Mouse (Mus musculus): Measurements from ENCODE around the gene Asap3. TPM values are rescaled to one million over a fixed set of nuclear protein-coding genes. Genes with fewer than 3 reads are reported as not detected.

Asap3 gene
- polyA plus RNA-seq, 1 experiment, result 3.2 TPM

DNA sequence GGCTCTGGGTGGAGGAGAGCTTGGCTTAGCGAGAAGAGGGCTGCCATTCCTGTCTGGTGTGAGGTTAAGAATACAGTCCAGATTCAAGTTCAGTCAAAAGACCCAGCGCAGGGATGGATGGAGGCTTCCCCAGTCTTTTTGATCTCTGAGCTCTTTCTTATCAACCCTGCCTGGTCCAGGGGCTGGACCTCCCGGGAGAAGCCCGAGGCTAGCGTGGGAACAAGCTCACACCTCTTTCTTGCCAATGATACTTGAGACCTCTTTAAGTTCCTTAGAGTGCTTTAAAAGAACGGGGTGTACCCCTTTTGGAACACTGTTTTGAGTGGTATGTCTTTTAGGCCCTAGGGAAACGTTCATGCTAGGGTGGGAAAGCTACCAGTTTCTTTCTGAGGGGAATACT lies 11.1 kb upstream of the Asap3 start:
- Histone ChIP-seq H3K4me3 (ENCODE audit: insufficient read depth, low read length) (no peak overlapping the region), H3K27ac (ENCODE audit: insufficient read depth, low read length) (no peak overlapping the region), H3K4me1 (ENCODE audit: control insufficient read depth, insufficient read depth, low read length) (no peaks in the 10 kb centered on the region)
- TF ChIP-seq POLR2A (IDR thresholded peaks at IDR 0.05; ENCODE audit: extremely low read depth, insufficient read depth, low read length) (no peak), CTCF (IDR thresholded peaks at IDR 0.05; ENCODE audit: extremely low read depth, insufficient read depth, low read length) (no peak)

GRCm38 (mm10) chr4:136195629-136196028 lies 10.5 kb upstream of the Asap3 start:
- TF ChIP-seq CTCF (IDR thresholded peaks at IDR 0.05; ENCODE audit: extremely low read depth, insufficient read depth, low read length) (no peak), POLR2A (IDR thresholded peaks at IDR 0.05; ENCODE audit: extremely low read depth, insufficient read depth, low read length) (no peak)
- no peaks in the 10 kb centered on the region for H3K4me1 ChIP-seq (ENCODE audit: control insufficient read depth, insufficient read depth, low read length)
- no peak overlapping the region for H3K4me3 ChIP-seq (ENCODE audit: insufficient read depth, low read length)
- H3K27ac ChIP-seq (ENCODE audit: insufficient read depth, low read length), result no peak overlapping the region

- H3K27ac ChIP-seq (ENCODE audit: insufficient read depth, low read length), result no peak overlapping the region
- no peaks in the 10 kb centered on the region for H3K4me1 ChIP-seq (ENCODE audit: control insufficient read depth, insufficient read depth, low read length)
- TF ChIP-seq POLR2A (IDR thresholded peaks at IDR 0.05; ENCODE audit: extremely low read depth, insufficient read depth, low read length) (no peak), CTCF (IDR thresholded peaks at IDR 0.05; ENCODE audit: extremely low read depth, insufficient read depth, low read length) (no peak)
- H3K4me3 ChIP-seq (ENCODE audit: insufficient read depth, low read length), result no peak overlapping the region
Measured at GRCm38 (mm10) chr4:136196201-136196600, 10.0 kb upstream of the Asap3 start.

- no peaks in the 10 kb centered on the region for H3K4me1 ChIP-seq (ENCODE audit: control insufficient read depth, insufficient read depth, low read length)
- no peak overlapping the region for H3K27ac ChIP-seq (ENCODE audit: insufficient read depth, low read length)
- no peak for TF ChIP-seq CTCF (IDR thresholded peaks at IDR 0.05; ENCODE audit: extremely low read depth, insufficient read depth, low read length)
- no peak for TF ChIP-seq POLR2A (IDR thresholded peaks at IDR 0.05; ENCODE audit: extremely low read depth, insufficient read depth, low read length)
- H3K4me3 ChIP-seq (ENCODE audit: insufficient read depth, low read length), result no peak overlapping the region
Measured at GRCm38 (mm10) chr4:136198846-136199245, 7.3 kb upstream of the Asap3 start.

GRCm38 (mm10) chr4:136199562-136200292 lies 6.4 kb upstream of the Asap3 start:
- no peaks in the 10 kb centered on the region for H3K4me1 ChIP-seq (ENCODE audit: control insufficient read depth, insufficient read depth, low read length)
- H3K4me3 ChIP-seq (ENCODE audit: insufficient read depth, low read length), result no peak overlapping the region
- no peak overlapping the region for H3K27ac ChIP-seq (ENCODE audit: insufficient read depth, low read length)
- TF ChIP-seq POLR2A (IDR thresholded peaks at IDR 0.05; ENCODE audit: extremely low read depth, insufficient read depth, low read length) (no peak), CTCF (IDR thresholded peaks at IDR 0.05; ENCODE audit: extremely low read depth, insufficient read depth, low read length) (peak; percentile 86)

- TF ChIP-seq POLR2A (IDR thresholded peaks at IDR 0.05; ENCODE audit: extremely low read depth, insufficient read depth, low read length) (no peak), CTCF (IDR thresholded peaks at IDR 0.05; ENCODE audit: extremely low read depth, insufficient read depth, low read length) (peak; percentile 77)
- Histone ChIP-seq H3K4me1 (ENCODE audit: control insufficient read depth, insufficient read depth, low read length) (no peaks in the 10 kb centered on the region), H3K27ac (ENCODE audit: insufficient read depth, low read length) (no peak overlapping the region), H3K4me3 (ENCODE audit: insufficient read depth, low read length) (no peak overlapping the region)
Measured at GRCm38 (mm10) chr4:136202509-136202908, 3.7 kb upstream of the Asap3 start.

DNA sequence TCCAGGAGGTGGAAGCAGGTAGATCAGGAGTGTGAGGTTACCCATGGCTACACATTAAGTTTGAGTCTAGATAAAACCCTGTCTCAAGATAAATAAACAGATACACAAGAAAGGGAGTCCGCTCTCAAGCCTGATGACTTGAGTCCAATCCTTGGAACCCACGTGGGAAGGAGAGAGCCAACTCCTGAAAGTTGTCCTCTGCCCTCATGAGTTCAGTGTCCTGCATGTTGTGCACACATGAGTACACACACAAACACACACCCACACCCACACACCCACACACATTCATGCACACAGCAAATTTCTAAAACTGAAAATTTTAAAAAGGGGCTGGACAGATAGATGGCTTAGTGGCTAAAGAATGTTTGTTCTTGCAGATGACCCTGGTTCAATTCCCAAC lies 1.4 kb upstream of the Asap3 start:
- H3K4me1 ChIP-seq (ENCODE audit: control insufficient read depth, insufficient read depth, low read length), result no peaks in the 10 kb centered on the region
- TF ChIP-seq POLR2A (IDR thresholded peaks at IDR 0.05; ENCODE audit: extremely low read depth, insufficient read depth, low read length) (no peak), CTCF (IDR thresholded peaks at IDR 0.05; ENCODE audit: extremely low read depth, insufficient read depth, low read length) (no peak)
- no peak overlapping the region for H3K27ac ChIP-seq (ENCODE audit: insufficient read depth, low read length)
- no peak overlapping the region for H3K4me3 ChIP-seq (ENCODE audit: insufficient read depth, low read length)

GRCm38 (mm10) chr4:136206943-136207342 lies 778 bp downstream of the Asap3 start:
- no peaks in the 10 kb centered on the region for H3K4me1 ChIP-seq (ENCODE audit: control insufficient read depth, insufficient read depth, low read length)
- H3K4me3 ChIP-seq (ENCODE audit: insufficient read depth, low read length), result peak overlapping the region; percentile 69
- H3K27ac ChIP-seq (ENCODE audit: insufficient read depth, low read length), result no peak overlapping the region
- TF ChIP-seq CTCF (IDR thresholded peaks at IDR 0.05; ENCODE audit: extremely low read depth, insufficient read depth, low read length) (no peak), POLR2A (IDR thresholded peaks at IDR 0.05; ENCODE audit: extremely low read depth, insufficient read depth, low read length) (no peak)

- TF ChIP-seq CTCF (IDR thresholded peaks at IDR 0.05; ENCODE audit: extremely low read depth, insufficient read depth, low read length) (no peak), POLR2A (IDR thresholded peaks at IDR 0.05; ENCODE audit: extremely low read depth, insufficient read depth, low read length) (no peak)
- H3K4me3 ChIP-seq (ENCODE audit: insufficient read depth, low read length), result no peak overlapping the region
- H3K4me1 ChIP-seq (ENCODE audit: control insufficient read depth, insufficient read depth, low read length), result no peaks in the 10 kb centered on the region
- H3K27ac ChIP-seq (ENCODE audit: insufficient read depth, low read length), result no peak overlapping the region
Measured at GRCm38 (mm10) chr4:136210931-136211330, 4.8 kb downstream of the Asap3 start.

- no peak overlapping the region for H3K4me3 ChIP-seq (ENCODE audit: insufficient read depth, low read length)
- TF ChIP-seq CTCF (IDR thresholded peaks at IDR 0.05; ENCODE audit: extremely low read depth, insufficient read depth, low read length) (no peak), POLR2A (IDR thresholded peaks at IDR 0.05; ENCODE audit: extremely low read depth, insufficient read depth, low read length) (no peak)
- H3K27ac ChIP-seq (ENCODE audit: insufficient read depth, low read length), result no peak overlapping the region
- no peaks in the 10 kb centered on the region for H3K4me1 ChIP-seq (ENCODE audit: control insufficient read depth, insufficient read depth, low read length)
Measured at GRCm38 (mm10) chr4:136213629-136214028, 7.5 kb downstream of the Asap3 start.

Data from cortical plate, adult 2 months (tissue).